Mouse (Mus musculus) c-Kit-positive CD71-positive TER-119-negative erythroid progenitor cells, embryonic 14.5 days (primary cell): ENCODE data around the gene Ltbp1.
A peak's percentile ranks its signal among the peaks of the same experiment; 100 is the strongest.

Experiments used
- DNase-seq: peaks from one replicate; pipeline ENCODE4 v3.0.0-alpha.2; 2013; ENCODE audit warnings: low read depth

Ltbp1 gene

GRCm38 (mm10) chr17:75300908-75301307, 295.5 kb downstream of the Ltbp1 start:
- DNase-seq, result no peak

DNA sequence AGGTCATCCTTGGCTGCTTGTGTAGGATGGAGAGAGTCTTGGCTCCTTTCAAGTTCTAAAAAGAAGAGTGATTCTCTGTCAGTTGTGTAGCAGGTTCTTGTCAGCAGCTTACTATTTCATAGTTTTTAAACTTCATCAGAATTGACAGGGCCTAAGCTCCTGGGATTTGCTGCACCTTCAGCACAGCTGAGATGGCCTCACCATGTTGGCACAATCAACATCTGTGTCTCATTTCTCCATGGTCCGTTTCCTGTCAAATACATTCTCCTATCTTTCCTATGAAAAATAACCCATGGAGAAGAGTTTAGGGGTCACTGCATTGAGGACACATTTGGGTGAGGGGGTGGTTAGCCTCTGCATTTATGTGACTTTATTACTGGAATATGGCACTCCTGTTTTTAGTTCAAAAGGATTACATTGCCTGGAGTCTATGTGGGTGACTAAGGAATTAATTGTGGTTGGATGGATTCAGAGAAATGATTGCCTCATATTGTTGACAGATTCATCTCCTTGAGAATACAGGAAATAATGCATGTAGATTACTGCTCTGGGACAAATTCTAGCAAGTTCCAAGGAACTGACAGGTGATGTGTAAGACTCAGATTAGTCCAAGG, 299.5 kb downstream of the Ltbp1 start:
- no peak for DNase-seq

GRCm38 (mm10) chr17:75305714-75306113, 300.3 kb downstream of the Ltbp1 start:
- no peak for DNase-seq

GRCm38 (mm10) chr17:75307070-75308011, 302.0 kb downstream of the Ltbp1 start:
- DNase-seq, result no peak

GRCm38 (mm10) chr17:75317106-75317505, 311.7 kb downstream of the Ltbp1 start:
- DNase-seq, result no peak

DNA sequence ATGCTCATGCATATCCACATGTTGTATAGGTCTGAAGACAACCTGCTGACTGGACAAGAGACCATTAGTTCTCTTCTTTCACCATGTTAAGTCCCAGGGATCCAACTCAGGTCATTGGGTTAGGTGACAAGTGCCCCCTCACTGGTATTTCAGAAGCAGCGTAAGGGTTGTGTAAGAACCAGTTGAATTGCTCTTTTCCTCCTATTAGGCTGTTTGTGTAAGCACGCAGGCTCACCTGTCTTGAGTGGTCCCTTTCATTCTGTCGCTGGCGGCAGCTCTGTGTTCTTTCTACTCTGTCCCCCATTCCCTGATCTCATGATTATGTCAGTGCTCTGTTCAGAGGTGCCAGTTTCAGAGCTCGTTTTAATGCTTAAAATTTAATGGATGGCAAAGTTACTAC, 317.9 kb downstream of the Ltbp1 start:
- DNase-seq, result no peak

DNA sequence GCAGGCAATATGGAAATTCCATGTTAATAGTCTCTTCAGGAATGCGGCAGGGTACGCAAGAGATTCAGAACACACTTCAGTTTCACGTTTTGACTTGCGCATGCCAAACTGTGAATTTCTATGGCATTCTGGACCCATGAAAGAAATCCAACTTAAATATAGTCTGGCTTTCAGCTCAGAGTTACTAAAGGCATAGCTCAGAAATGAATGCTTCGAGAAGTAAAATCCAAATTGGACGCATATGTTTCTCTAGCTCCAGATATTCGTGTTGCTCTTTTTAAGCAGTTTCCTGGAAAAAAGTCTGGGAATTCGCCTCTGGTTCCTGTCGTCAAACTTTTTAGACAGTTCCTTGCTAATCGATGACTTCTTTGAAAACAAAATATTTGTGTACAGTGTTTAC, 318.4 kb downstream of the Ltbp1 start:
- DNase-seq, result no peak

DNA sequence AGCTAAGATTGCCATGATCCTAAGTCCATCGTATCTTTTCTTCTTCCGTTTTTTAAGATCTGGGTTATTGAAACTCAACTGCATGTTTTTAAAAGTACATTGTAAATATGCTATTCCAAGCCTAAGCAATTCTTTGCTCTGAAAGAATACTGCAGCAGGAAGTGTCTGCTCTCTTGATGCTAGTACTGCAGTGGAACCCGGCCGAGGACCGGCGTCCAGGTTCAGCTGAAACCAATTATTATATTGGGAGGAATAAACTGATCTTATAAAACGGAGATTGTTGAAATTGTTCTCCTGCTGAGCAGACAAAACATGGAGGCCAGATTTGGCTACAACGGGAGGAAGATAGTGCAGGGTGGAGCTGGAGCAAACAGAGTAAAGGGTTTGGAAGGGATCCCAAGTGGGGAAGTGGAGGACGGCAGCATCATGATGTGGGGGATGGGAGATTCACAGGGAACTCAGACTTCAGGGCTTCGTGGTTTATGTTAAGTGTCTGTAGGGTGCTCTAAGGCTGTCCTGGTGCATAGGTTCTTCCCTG, 322.8 kb downstream of the Ltbp1 start:
- DNase-seq, result no peak

GRCm38 (mm10) chr17:75330366-75330765, 325.0 kb downstream of the Ltbp1 start:
- no peak for DNase-seq

DNA sequence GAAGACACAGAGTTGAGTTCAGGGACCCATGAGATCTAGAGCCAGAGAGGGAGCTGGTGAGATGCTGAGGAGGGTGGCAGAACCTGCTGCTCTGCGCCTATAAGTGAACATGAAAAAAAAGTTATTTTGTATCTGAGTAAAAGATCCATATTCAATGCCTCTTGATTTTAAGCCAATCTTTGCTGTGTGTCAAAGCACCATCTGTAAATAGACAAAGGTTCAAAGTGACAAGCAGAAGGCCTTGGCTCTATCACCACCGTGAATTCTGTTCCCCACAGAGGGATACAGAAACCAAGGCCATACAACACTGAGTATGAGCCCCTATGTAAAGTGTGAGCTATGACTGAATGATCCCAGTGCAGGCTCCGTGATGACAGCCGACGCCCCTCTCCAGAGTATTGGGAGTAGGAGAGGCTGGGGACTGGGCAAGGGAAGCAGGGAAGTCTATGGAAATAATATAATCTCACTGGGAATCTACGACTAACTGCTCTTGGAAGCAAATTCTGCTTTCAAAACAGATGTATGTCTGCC, 326.1 kb downstream of the Ltbp1 start:
- no peak for DNase-seq

GRCm38 (mm10) chr17:75332289-75332688, 326.9 kb downstream of the Ltbp1 start:
- no peak for DNase-seq

GRCm38 (mm10) chr17:75333011-75333410, 327.6 kb downstream of the Ltbp1 start:
- no peak for DNase-seq

DNA sequence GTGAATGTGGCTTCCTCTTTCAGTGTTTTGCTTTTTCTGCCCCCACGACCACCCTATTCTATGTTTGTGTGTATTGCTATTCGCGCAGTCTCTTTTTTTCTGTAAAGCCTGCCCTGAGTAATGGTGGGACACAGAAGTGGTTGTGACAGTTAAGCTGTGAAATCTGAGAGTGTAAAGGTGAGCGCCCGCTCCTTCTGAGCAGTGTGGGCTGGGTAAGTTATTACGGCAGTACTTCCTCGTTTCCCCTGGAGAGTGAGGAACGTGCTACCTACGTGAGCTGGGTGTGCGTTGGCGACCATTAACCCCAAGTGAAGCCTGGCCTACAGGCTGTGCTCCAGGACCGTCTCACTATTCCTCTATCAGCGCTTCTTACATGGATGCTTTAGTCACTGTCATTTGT, 328.4 kb downstream of the Ltbp1 start:
- DNase-seq, result no peak

DNA sequence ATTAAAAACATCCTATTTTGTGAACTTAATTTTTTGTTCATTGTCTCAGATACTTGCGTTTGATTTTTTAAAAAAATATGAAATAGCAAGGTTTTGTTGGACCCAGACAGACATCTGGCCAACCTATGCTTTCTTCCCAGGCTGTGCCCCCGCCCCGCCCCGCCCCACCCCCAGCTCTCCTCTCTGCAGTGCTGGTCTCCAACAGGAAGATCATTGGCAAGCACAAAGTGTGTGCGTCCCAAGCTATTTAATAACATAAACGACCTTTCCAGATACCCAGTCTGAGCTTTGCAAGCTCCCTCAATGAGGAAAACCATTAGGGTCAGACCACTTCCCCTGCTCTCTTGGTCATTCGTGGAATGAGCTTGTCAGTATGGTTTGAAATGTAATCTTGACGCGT, 330.3 kb downstream of the Ltbp1 start:
- no peak for DNase-seq

- DNase-seq, result no peak
Observed at GRCm38 (mm10) chr17:75341227-75341626, 335.9 kb downstream of the Ltbp1 start.

DNA sequence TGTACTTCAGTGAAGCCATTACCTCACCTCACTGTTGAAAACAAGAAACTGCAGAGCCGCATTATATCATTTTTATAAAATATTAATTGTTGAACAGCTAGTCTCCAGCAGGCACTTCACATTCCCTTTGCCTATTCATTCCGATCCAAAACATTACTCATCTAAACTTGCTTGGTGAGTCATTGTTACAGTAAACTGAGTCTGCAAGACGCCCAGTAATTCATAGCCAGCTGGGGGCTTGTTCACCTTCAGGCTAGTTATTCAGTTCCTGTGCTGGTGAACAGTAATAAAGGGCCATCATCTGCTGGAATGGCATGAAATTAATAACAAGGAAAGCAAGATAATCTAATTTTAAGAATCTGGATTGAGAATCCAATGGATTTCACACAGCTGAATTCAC, 339.7 kb downstream of the Ltbp1 start:
- no peak for DNase-seq

DNA sequence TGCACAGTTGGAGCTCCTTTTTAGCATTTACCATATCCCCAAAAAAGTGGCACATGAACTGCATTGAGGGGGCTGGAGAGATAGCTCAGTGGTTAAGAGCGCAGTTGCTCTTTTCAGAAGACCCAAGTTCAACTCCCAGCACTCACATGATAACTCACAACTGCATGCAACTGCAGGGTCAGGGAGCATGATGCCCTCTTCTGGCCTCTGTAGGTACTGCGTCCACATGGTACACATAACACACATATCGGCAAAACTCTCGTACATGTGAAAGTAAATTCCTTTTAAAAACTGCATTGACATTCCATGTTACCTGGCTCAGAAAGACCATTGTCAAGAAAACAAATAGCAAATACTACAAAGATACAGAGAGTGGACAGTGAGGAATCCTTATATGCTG, 342.0 kb downstream of the Ltbp1 start:
- DNase-seq, result peak; percentile 2

GRCm38 (mm10) chr17:75349109-75349508, 343.7 kb downstream of the Ltbp1 start:
- DNase-seq, result no peak

DNA sequence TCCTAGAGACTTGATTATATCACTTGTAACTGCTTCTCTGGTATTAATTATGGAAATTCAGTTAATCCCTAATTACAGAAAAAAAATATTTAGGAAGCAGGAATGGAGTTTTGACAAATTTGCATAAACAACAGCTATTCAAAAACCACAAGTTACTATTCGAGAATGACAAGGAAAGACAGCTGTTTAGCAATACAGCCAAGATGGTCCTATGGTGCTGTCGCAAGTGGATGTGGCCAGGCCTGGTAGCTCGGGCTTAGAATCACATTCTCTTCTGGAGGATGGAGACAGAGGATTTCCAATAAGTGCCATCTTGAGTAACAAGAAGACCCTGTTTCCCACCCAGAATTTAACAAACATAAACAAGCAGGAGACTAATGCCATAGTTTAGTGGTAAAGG, 344.2 kb downstream of the Ltbp1 start:
- DNase-seq, result no peak

GRCm38 (mm10) chr17:75353323-75353722, 348.0 kb downstream of the Ltbp1 start:
- no peak for DNase-seq

GRCm38 (mm10) chr17:75355431-75355830, 350.1 kb downstream of the Ltbp1 start:
- DNase-seq, result no peak

DNA sequence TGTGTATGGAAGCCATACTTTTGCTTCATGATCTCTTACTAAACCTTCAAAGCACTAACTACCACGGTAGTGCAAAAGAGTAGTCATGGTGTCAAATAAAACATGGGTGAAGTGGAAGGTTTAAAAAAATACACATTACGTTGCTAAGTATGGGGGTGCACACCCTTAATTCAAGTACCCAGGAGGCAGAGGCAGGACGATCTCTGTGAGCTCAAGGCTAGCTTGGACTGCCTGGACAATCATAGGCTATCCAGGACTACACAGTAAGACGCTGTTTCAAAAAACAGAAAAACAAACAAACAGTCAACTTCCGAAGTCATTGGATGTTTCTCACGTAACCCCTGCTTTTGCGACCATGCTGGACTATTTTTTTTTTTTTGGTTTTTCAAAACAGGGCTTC, 354.7 kb downstream of the Ltbp1 start:
- no peak for DNase-seq

GRCm38 (mm10) chr17:75366332-75366731, 361.0 kb downstream of the Ltbp1 start:
- DNase-seq, result no peak
